Mouse (Mus musculus) heart, postnatal 0 days (tissue): ENCODE measurements around the gene Cadm2.

Experiments
- CTCF ChIP-seq: IDR thresholded peaks from 2 replicates; pipeline ENCODE4 v1.5.1; 2016; ENCODE audit warnings: antibody characterized with exemption, control low read depth, low read depth
- EP300 ChIP-seq: IDR thresholded peaks from 2 replicates; pipeline ENCODE4 v1.6.1; 2016; ENCODE audit warnings: antibody characterized with exemption, low read depth

- TF ChIP-seq EP300 (no peak), CTCF (no peak)
These were observed 544.4 kb downstream of the Cadm2 start for GRCm38 (mm10) chr16:67076169-67076895.
